Mouse (Mus musculus) C2C12 (cell line): ENCODE measurements around the gene Fads2. TPM values are rescaled to one million over a fixed set of nuclear protein-coding genes. Genes with fewer than 3 reads are reported as not detected.

ENCODE experiments used
- H3K27me3 ChIP-seq: one replicate; pipeline ENCODE4 v1.6.1; 2011; ENCODE audit not compliant: control insufficient read depth, insufficient read depth, insufficient read length
- H3K36me3 ChIP-seq: one replicate; pipeline ENCODE4 v1.6.1; 2011; ENCODE audit not compliant: control insufficient read depth, insufficient read depth
- H3K4me3 ChIP-seq: one replicate; pipeline ENCODE4 v1.5.1; 2011; ENCODE audit warnings: mild to moderate bottlenecking, control low read depth; ENCODE audit not compliant: poor library complexity, insufficient read depth, severe bottlenecking
- H3K79me2 ChIP-seq: one replicate; pipeline ENCODE4 v1.6.1; 2011; ENCODE audit not compliant: control insufficient read depth, insufficient read depth
- H3K79me3 ChIP-seq: one replicate; pipeline ENCODE4 v1.6.1; 2011; ENCODE audit warnings: low read depth, control low read depth
- H3ac ChIP-seq: one replicate; pipeline ENCODE3; 2011; ENCODE audit warnings: low read depth; ENCODE audit not compliant: control insufficient read depth, insufficient read length
- CEBPB ChIP-seq: IDR thresholded peaks from one replicate; pipeline ENCODE4 v1.6.1; 2011; ENCODE audit warnings: low read depth, mild to moderate bottlenecking, control low read depth, moderate library complexity
- CTCF ChIP-seq: IDR thresholded peaks from one replicate; pipeline ENCODE4 v1.5.1; 2011; ENCODE audit not compliant: control insufficient read depth, insufficient read depth, insufficient read length
- FOSL1 ChIP-seq: IDR thresholded peaks from one replicate; pipeline ENCODE4 v1.8.0; 2011; ENCODE audit warnings: mild to moderate bottlenecking, low read length; ENCODE audit not compliant: poor library complexity, insufficient read depth, severe bottlenecking
- MAX ChIP-seq: IDR thresholded peaks from one replicate; pipeline ENCODE4 v1.6.1; 2011; ENCODE audit warnings: mild to moderate bottlenecking, control low read depth
- MYOD1 ChIP-seq: IDR thresholded peaks from one replicate; pipeline ENCODE4 v1.6.1; 2011; ENCODE audit warnings: low read depth; ENCODE audit not compliant: control insufficient read depth, insufficient read length
- MYOG ChIP-seq: IDR thresholded peaks from one replicate; pipeline ENCODE4 v1.6.1; 2011; ENCODE audit not compliant: control insufficient read depth, insufficient read length; ENCODE audit errors: extremely low read depth
- USF1 ChIP-seq: IDR thresholded peaks from one replicate; pipeline ENCODE4 v1.6.1; 2011; ENCODE audit warnings: low read depth, mild to moderate bottlenecking, control low read depth, moderate library complexity
- polyA plus RNA-seq: library from polyadenylated mRNA; unstranded; fragments of >200 nt; fragmentation: generic; extraction: Trizol; gene quantifications from one replicate; pipeline ENCODE4 v1.2.1, GENCODE M21; 2012; ENCODE audit warnings: missing spikeins

Gene Fads2
- polyA plus RNA-seq, 1 experiment, result 72.6 TPM

GRCm38 (mm10) chr19:10107051-10107611, 5.6 kb upstream of the Fads2 start:
- H3K36me3 ChIP-seq, result no peaks in the 10 kb centered on the region
- H3K27me3 ChIP-seq, result no peaks in the 10 kb centered on the region
- no peak overlapping the region for H3ac ChIP-seq
- no peak overlapping the region for H3K4me3 ChIP-seq
- H3K79me3 ChIP-seq, result no peaks in the 10 kb centered on the region
- no peak for TF ChIP-seq USF1
- TF ChIP-seq MYOD1, result no peak
- no peaks in the 10 kb centered on the region for H3K79me2 ChIP-seq

GRCm38 (mm10) chr19:10106634-10107033, 5.1 kb upstream of the Fads2 start:
- no peak overlapping the region for H3ac ChIP-seq

GRCm38 (mm10) chr19:10105034-10105493, 3.5 kb upstream of the Fads2 start:
- peaks cover 4% of the 10 kb centered on the region for H3K79me3 ChIP-seq
- H3K36me3 ChIP-seq, result no peaks in the 10 kb centered on the region
- no peak overlapping the region for H3K4me3 ChIP-seq
- no peaks in the 10 kb centered on the region for H3K27me3 ChIP-seq
- no peak overlapping the region for H3ac ChIP-seq
- TF ChIP-seq MAX (no peak), MYOD1 (no peak), CTCF (no peak)
- H3K79me2 ChIP-seq, result peaks cover 11% of the 10 kb centered on the region

More at GRCm38 (mm10) chr19:10106634-10107033, 5.1 kb upstream of the Fads2 start:
- Histone ChIP-seq H3K4me3 (no peak overlapping the region), H3K27me3 (no peaks in the 10 kb centered on the region), H3K79me2 (no peaks in the 10 kb centered on the region), H3K36me3 (no peaks in the 10 kb centered on the region), H3K79me3 (no peaks in the 10 kb centered on the region)
- TF ChIP-seq MYOG (no peak), MYOD1 (no peak)

- TF ChIP-seq MYOG, result no peak
- Histone ChIP-seq H3K27me3 (no peaks in the 10 kb centered on the region), H3ac (no peak overlapping the region), H3K79me2 (peaks cover 19% of the 10 kb centered on the region), H3K79me3 (peaks cover 11% of the 10 kb centered on the region), H3K36me3 (peaks cover 4% of the 10 kb centered on the region), H3K4me3 (no peak overlapping the region)
These were observed 2.7 kb upstream of the Fads2 start for GRCm38 (mm10) chr19:10104234-10104633.

- Histone ChIP-seq H3K4me3 (peak overlapping the region; percentile 79), H3K79me3 (peaks cover 21% of the 10 kb centered on the region), H3ac (peak overlapping the region; percentile 46), H3K27me3 (no peaks in the 10 kb centered on the region), H3K36me3 (peaks cover 11% of the 10 kb centered on the region), H3K79me2 (peaks cover 40% of the 10 kb centered on the region)
- no peak for TF ChIP-seq CTCF
- TF ChIP-seq FOSL1, result no peak
- TF ChIP-seq MAX, result no peak
- TF ChIP-seq USF1, result no peak
- no peak for TF ChIP-seq MYOD1
- no peak for TF ChIP-seq CEBPB
- TF ChIP-seq MYOG, result no peak
These were observed 631 bp upstream of the Fads2 start for GRCm38 (mm10) chr19:10102054-10102700.

- Histone ChIP-seq H3K79me3 (peaks cover 27% of the 10 kb centered on the region), H3K4me3 (peak overlapping the region; percentile 79), H3K36me3 (peaks cover 19% of the 10 kb centered on the region), H3K27me3 (no peaks in the 10 kb centered on the region), H3ac (peak overlapping the region; percentile 93), H3K79me2 (peaks cover 49% of the 10 kb centered on the region)
- TF ChIP-seq USF1 (no peak), CTCF (peak; percentile 81)
These were observed 895 bp downstream of the Fads2 start for GRCm38 (mm10) chr19:10100631-10101071.
